Mouse (Mus musculus): ENCODE data around the gene Ank2. TPM values are rescaled to one million over a fixed set of nuclear protein-coding genes. Genes with fewer than 3 reads are reported as not detected.

The Ank2 gene
- polyA plus RNA-seq, 1 experiment from 2014 or later: 118 TPM

- H3K4me3 ChIP-seq (ENCODE audit: low read depth, low read length): no peak overlapping the region
- H3K27me3 ChIP-seq (ENCODE audit: control insufficient read depth, insufficient read depth, low read length): no peaks in the 10 kb centered on the region
- no peaks in the 10 kb centered on the region for H3K36me3 ChIP-seq (ENCODE audit: control insufficient read depth, insufficient read depth, low read length)
- H3K9me3 ChIP-seq (ENCODE audit: control insufficient read depth, low read length): no peaks in the 10 kb centered on the region
- ATAC-seq (ENCODE audit: low FRiP score) (no peak), DNase-seq (ENCODE audit: low spot score) (no peak)
- H3K27ac ChIP-seq (ENCODE audit: low read depth, low read length): no peak overlapping the region
- H3K4me1 ChIP-seq (replicated peaks; ENCODE audit: control insufficient read depth, insufficient read depth, low read length): no peaks in the 10 kb centered on the region
- no peak overlapping the region for H3K9ac ChIP-seq (ENCODE audit: low read depth, low read length)
- no peak overlapping the region for H3K4me2 ChIP-seq (replicated peaks; ENCODE audit: low read depth, low read length)
Observed at GRCm38 (mm10) chr3:126916381-126916780, 582.8 kb downstream of the Ank2 start.

- Histone ChIP-seq H3K4me1 (replicated peaks; ENCODE audit: control insufficient read depth, insufficient read depth, low read length) (no peaks in the 10 kb centered on the region), H3K27me3 (ENCODE audit: control insufficient read depth, insufficient read depth, low read length) (no peaks in the 10 kb centered on the region), H3K9me3 (ENCODE audit: control insufficient read depth, low read length) (no peaks in the 10 kb centered on the region), H3K4me3 (ENCODE audit: low read depth, low read length) (no peak overlapping the region), H3K9ac (ENCODE audit: low read depth, low read length) (no peak overlapping the region), H3K4me2 (replicated peaks; ENCODE audit: low read depth, low read length) (no peak overlapping the region), H3K36me3 (ENCODE audit: control insufficient read depth, insufficient read depth, low read length) (no peaks in the 10 kb centered on the region), H3K27ac (ENCODE audit: low read depth, low read length) (no peak overlapping the region)
- ATAC-seq (ENCODE audit: low FRiP score) (peak; percentile 73; the same call in 1 of the 2 replicates), DNase-seq (ENCODE audit: low spot score) (peak; percentile 63)
- 16% methylated on average over 3 of the region's 3 CpGs for WGBS
Observed at GRCm38 (mm10) chr3:126903543-126903942, 595.6 kb downstream of the Ank2 start.

DNA sequence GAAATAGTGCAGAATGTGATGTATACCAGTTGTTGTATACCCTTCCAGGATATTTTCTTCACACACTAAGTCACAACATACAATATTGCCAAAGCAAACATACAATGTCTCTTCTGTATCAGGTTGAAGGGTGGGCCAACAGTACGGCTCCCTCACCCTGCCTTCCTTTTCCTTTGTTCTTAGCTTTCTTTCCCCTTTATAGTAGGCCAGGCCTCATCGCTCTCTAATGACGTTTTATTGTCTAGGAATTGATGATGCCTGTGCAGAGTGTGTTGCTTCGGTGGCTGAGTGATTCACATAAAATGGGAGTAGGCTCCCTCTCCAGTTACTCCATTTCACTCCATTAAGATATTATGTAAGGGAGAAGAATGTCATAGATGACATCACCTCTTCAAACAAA is 612.5 kb downstream of the Ank2 start:
- Histone ChIP-seq H3K27me3 (ENCODE audit: control insufficient read depth, insufficient read depth, low read length) (no peaks in the 10 kb centered on the region), H3K4me2 (replicated peaks; ENCODE audit: low read depth, low read length) (no peak overlapping the region), H3K27ac (ENCODE audit: low read depth, low read length) (no peak overlapping the region), H3K9me3 (ENCODE audit: control insufficient read depth, low read length) (no peaks in the 10 kb centered on the region), H3K4me1 (replicated peaks; ENCODE audit: control insufficient read depth, insufficient read depth, low read length) (no peaks in the 10 kb centered on the region), H3K9ac (ENCODE audit: low read depth, low read length) (no peak overlapping the region), H3K4me3 (ENCODE audit: low read depth, low read length) (no peak overlapping the region), H3K36me3 (ENCODE audit: control insufficient read depth, insufficient read depth, low read length) (no peaks in the 10 kb centered on the region)
- DNase-seq (ENCODE audit: low spot score): no peak
- WGBS: 76% methylated on average over 4 of the region's 4 CpGs
- ATAC-seq (ENCODE audit: low FRiP score): no peak

- Histone ChIP-seq H3K4me1 (replicated peaks; ENCODE audit: control insufficient read depth, insufficient read depth, low read length) (no peaks in the 10 kb centered on the region), H3K4me2 (replicated peaks; ENCODE audit: low read depth, low read length) (no peak overlapping the region), H3K27me3 (ENCODE audit: control insufficient read depth, insufficient read depth, low read length) (no peaks in the 10 kb centered on the region), H3K27ac (ENCODE audit: low read depth, low read length) (no peak overlapping the region), H3K9me3 (ENCODE audit: control insufficient read depth, low read length) (no peaks in the 10 kb centered on the region), H3K4me3 (ENCODE audit: low read depth, low read length) (no peak overlapping the region), H3K9ac (ENCODE audit: low read depth, low read length) (no peak overlapping the region), H3K36me3 (ENCODE audit: control insufficient read depth, insufficient read depth, low read length) (no peaks in the 10 kb centered on the region)
- 82% methylated on average over 4 of the region's 4 CpGs for WGBS
- ATAC-seq (ENCODE audit: low FRiP score) (no peak), DNase-seq (ENCODE audit: low spot score) (no peak)
Observed at GRCm38 (mm10) chr3:126886090-126886489, 613.1 kb downstream of the Ank2 start.

- H3K27me3 ChIP-seq (ENCODE audit: control insufficient read depth, insufficient read depth, low read length): no peaks in the 10 kb centered on the region
- no peak for ATAC-seq (ENCODE audit: low FRiP score)
- 57% methylated on average over 1 of the region's 1 CpGs for WGBS
Observed at GRCm38 (mm10) chr3:126878233-126878632, 620.9 kb downstream of the Ank2 start.

More at GRCm38 (mm10) chr3:126878233-126878632, 620.9 kb downstream of the Ank2 start:
- H3K4me3 ChIP-seq (ENCODE audit: low read depth, low read length): no peak overlapping the region
- H3K9me3 ChIP-seq (ENCODE audit: control insufficient read depth, low read length): no peaks in the 10 kb centered on the region
- no peaks in the 10 kb centered on the region for H3K4me1 ChIP-seq (replicated peaks; ENCODE audit: control insufficient read depth, insufficient read depth, low read length)
- H3K27ac ChIP-seq (ENCODE audit: low read depth, low read length): no peak overlapping the region
- no peak overlapping the region for H3K9ac ChIP-seq (ENCODE audit: low read depth, low read length)
- DNase-seq (ENCODE audit: low spot score): no peak
- H3K36me3 ChIP-seq (ENCODE audit: control insufficient read depth, insufficient read depth, low read length): no peaks in the 10 kb centered on the region
- no peak overlapping the region for H3K4me2 ChIP-seq (replicated peaks; ENCODE audit: low read depth, low read length)

MicroRNAs within 50 kb of the gene (microRNA counts, 519-probe panel; counts per million panel counts)
- 3,537 counts per million, percentile 24 among the panel's probes with 10 or more counts for microRNA mmu-miR-302a
- not detected for microRNA mmu-miR-302b
- microRNA mmu-miR-302c: not detected
- 4,745 counts per million, percentile 59 among the panel's probes with 10 or more counts for microRNA mmu-miR-302d
- 3,745 counts per million, percentile 30 among the panel's probes with 10 or more counts for microRNA mmu-miR-367

Other genes starting within 250 kb of the Ank2 start
- 66.1 and 75.9 TPM in 2 replicates for gene Larp7, start 54.0 kb upstream of the Ank2 start, polyA plus RNA-seq (2014; fragmentation: Nextera tagmentation; extraction: Ambion mirVana)
- 9.5 and 12.6 TPM in 2 replicates for gene Zgrf1, start 54.1 kb upstream of the Ank2 start, polyA plus RNA-seq (2014; fragmentation: Nextera tagmentation; extraction: Ambion mirVana)
- 45.1 and 47.1 TPM in 2 replicates for gene Neurog2, start 133.8 kb upstream of the Ank2 start, polyA plus RNA-seq (2014; fragmentation: Nextera tagmentation; extraction: Ambion mirVana)

Measured in hindbrain, embryonic 11.5 days (tissue).